In genomic region chr11:76524947-76525346, GRCm38 (mm10) we compare ENCODE assay signal across 9 mouse cellular contexts.
A peak's percentile ranks its signal among the peaks of the same experiment; 100 is the strongest.
DNase-seq lines count a peak whose midpoint lies in the region; ATAC-seq lines count a peak whose summit lies in the region.
"Had no signal": no experiment of that assay in that cellular context is flagged by ENCODE, and none has a peak within 500 bp of the region (broad histone marks: within the 10 kb centered on the region; RNA-seq: fewer than 3 reads in every experiment).

No protein-coding gene starts in this region.

- no peak for ATAC-seq in midbrain, embryonic 13.5 days
- 0 out of 2 replicates have a peak, but pooled peaks have one; percentile 21 for ATAC-seq in embryonic facial prominence, embryonic 11.5 days (replicated peaks; ENCODE audit: insufficient number of reproducible peaks, low FRiP score, low TSS enrichment, low read depth)
- ATAC-seq in hindbrain, embryonic 13.5 days (ENCODE audit: low FRiP score) = no peak
- no peak for ATAC-seq in midbrain, embryonic 11.5 days (ENCODE audit: low FRiP score)

- H3K27ac ChIP-seq in midbrain, embryonic 10.5 days (replicated peaks) = 0 out of 2 replicates have a peak overlapping the region, but pooled peaks have one; percentile 23
- H3K27ac ChIP-seq in midbrain, embryonic 13.5 days = no peak overlapping the region
- no peak overlapping the region for H3K27ac ChIP-seq in embryonic facial prominence, embryonic 11.5 days (replicated peaks; ENCODE audit: low read depth, low read length)
- H3K27ac ChIP-seq in hindbrain, embryonic 13.5 days = peak overlapping the region; percentile 36; the same call in 1 of the 2 replicates
- no peak overlapping the region for H3K27ac ChIP-seq in midbrain, embryonic 11.5 days (ENCODE audit: low read depth, low read length)

- no peaks in the 10 kb centered on the region for H3K9me3 ChIP-seq in midbrain, embryonic 10.5 days (replicated peaks)
- no peaks in the 10 kb centered on the region for H3K9me3 ChIP-seq in midbrain, embryonic 13.5 days
- no peaks in the 10 kb centered on the region for H3K9me3 ChIP-seq in embryonic facial prominence, embryonic 11.5 days (replicated peaks; ENCODE audit: control insufficient read depth, low read length)
- H3K9me3 ChIP-seq in hindbrain, embryonic 13.5 days = no peaks in the 10 kb centered on the region
- H3K9me3 ChIP-seq in midbrain, embryonic 11.5 days (ENCODE audit: control insufficient read depth, low read length) = no peaks in the 10 kb centered on the region
- H3K9me3 ChIP-seq: embryonic facial prominence, embryonic 13.5 days had no signal

- 38% methylated on average over 8 of the region's 8 CpGs for WGBS in midbrain, embryonic 10.5 days
- WGBS in midbrain, embryonic 13.5 days = 24% methylated on average over 8 of the region's 8 CpGs
- WGBS in embryonic facial prominence, embryonic 11.5 days = 21% methylated on average over 8 of the region's 8 CpGs
- WGBS in hindbrain, embryonic 13.5 days = 22% methylated on average over 8 of the region's 8 CpGs
- 30% methylated on average over 8 of the region's 8 CpGs for WGBS in midbrain, embryonic 11.5 days

- no peaks in the 10 kb centered on the region; the same call in 1 of the 2 replicates for H3K36me3 ChIP-seq in midbrain, embryonic 10.5 days
- H3K36me3 ChIP-seq in midbrain, embryonic 13.5 days = peaks cover 6% of the 10 kb centered on the region; the same call in 1 of the 2 replicates
- no peaks in the 10 kb centered on the region for H3K36me3 ChIP-seq in embryonic facial prominence, embryonic 11.5 days (replicated peaks; ENCODE audit: control insufficient read depth, insufficient read depth, low read depth, low read length)
- no peaks in the 10 kb centered on the region for H3K36me3 ChIP-seq in hindbrain, embryonic 13.5 days
- no peaks in the 10 kb centered on the region for H3K36me3 ChIP-seq in midbrain, embryonic 11.5 days (ENCODE audit: control insufficient read depth, insufficient read depth, low read length)
- H3K36me3 ChIP-seq in splenic B cell, adult 2 months (ENCODE audit: control insufficient read depth, insufficient read depth, low read length, poor library complexity, severe bottlenecking) = no peaks in the 10 kb centered on the region
- H3K36me3 ChIP-seq: embryonic facial prominence, embryonic 13.5 days had no signal

- no peak overlapping the region for H3K9ac ChIP-seq in midbrain, embryonic 13.5 days (replicated peaks)
- H3K9ac ChIP-seq in embryonic facial prominence, embryonic 11.5 days (replicated peaks; ENCODE audit: low read length) = no peak overlapping the region
- H3K9ac ChIP-seq in hindbrain, embryonic 13.5 days = 0 out of 2 replicates have a peak overlapping the region, but pooled peaks have one; percentile 26
- no peak overlapping the region for H3K9ac ChIP-seq in midbrain, embryonic 11.5 days (ENCODE audit: low read length)
- H3K9ac ChIP-seq: embryonic facial prominence, embryonic 13.5 days had no signal

- H3K4me1 ChIP-seq in midbrain, embryonic 10.5 days = peaks cover 30% of the 10 kb centered on the region
- H3K4me1 ChIP-seq in midbrain, embryonic 13.5 days (replicated peaks) = peaks cover 25% of the 10 kb centered on the region
- H3K4me1 ChIP-seq in embryonic facial prominence, embryonic 11.5 days (ENCODE audit: control insufficient read depth, insufficient read depth, low read length) = peaks cover 9% of the 10 kb centered on the region
- H3K4me1 ChIP-seq in hindbrain, embryonic 13.5 days (replicated peaks) = peaks cover 41% of the 10 kb centered on the region
- H3K4me1 ChIP-seq in midbrain, embryonic 11.5 days (ENCODE audit: control insufficient read depth, insufficient read depth, low read length) = peaks cover 15% of the 10 kb centered on the region

- no peaks in the 10 kb centered on the region for H3K27me3 ChIP-seq in midbrain, embryonic 10.5 days (ENCODE audit: low read depth, poor library complexity, severe bottlenecking)
- H3K27me3 ChIP-seq in midbrain, embryonic 13.5 days = no peaks in the 10 kb centered on the region
- H3K27me3 ChIP-seq in embryonic facial prominence, embryonic 11.5 days (ENCODE audit: control insufficient read depth, insufficient read depth, low read length) = no peaks in the 10 kb centered on the region
- no peaks in the 10 kb centered on the region for H3K27me3 ChIP-seq in hindbrain, embryonic 13.5 days
- no peaks in the 10 kb centered on the region for H3K27me3 ChIP-seq in midbrain, embryonic 11.5 days (ENCODE audit: control insufficient read depth, insufficient read depth, low read length)
- no peaks in the 10 kb centered on the region for H3K27me3 ChIP-seq in splenic B cell, adult 2 months (ENCODE audit: control insufficient read depth, insufficient read depth, low read length, poor library complexity, severe bottlenecking)
- H3K27me3 ChIP-seq: embryonic facial prominence, embryonic 13.5 days had no signal

- peak; percentile 62 for DNase-seq in midbrain, embryonic 10.5 days (ENCODE audit: low spot score)
- peak; percentile 64 to 74 for DNase-seq in adrenal gland, postnatal 36 days
- DNase-seq in embryonic facial prominence, embryonic 11.5 days (ENCODE audit: low spot score) = peak; percentile 89
- DNase-seq in layer of hippocampus, postnatal 10 days (ENCODE audit: low spot score in 2 of 2) = peak; percentile 61 to 75
- DNase-seq in midbrain, embryonic 11.5 days (ENCODE audit: low spot score, missing footprints) = peak; percentile 91
- DNase-seq in splenic B cell, adult 2 months (ENCODE audit: low read depth, low spot score) = peak; percentile 76

- no peak overlapping the region for H3K4me2 ChIP-seq in midbrain, embryonic 13.5 days (replicated peaks)
- no peak overlapping the region for H3K4me2 ChIP-seq in embryonic facial prominence, embryonic 11.5 days (ENCODE audit: low read depth, low read length)
- H3K4me2 ChIP-seq in hindbrain, embryonic 13.5 days = no peak overlapping the region
- no peak overlapping the region for H3K4me2 ChIP-seq in midbrain, embryonic 11.5 days
- H3K4me2 ChIP-seq: embryonic facial prominence, embryonic 13.5 days had no signal

- no peak overlapping the region for H3K4me3 ChIP-seq in midbrain, embryonic 10.5 days
- no peak overlapping the region for H3K4me3 ChIP-seq in midbrain, embryonic 13.5 days (replicated peaks)
- H3K4me3 ChIP-seq in embryonic facial prominence, embryonic 11.5 days (ENCODE audit: low read depth, low read length) = no peak overlapping the region
- H3K4me3 ChIP-seq in hindbrain, embryonic 13.5 days = no peak overlapping the region
- no peak overlapping the region for H3K4me3 ChIP-seq in midbrain, embryonic 11.5 days (ENCODE audit: low read depth, low read length)
- H3K4me3 ChIP-seq: embryonic facial prominence, embryonic 13.5 days had no signal

Comparison
In these comparisons a context has a peak if more than half of its experiments do, and no peak if none do; other contexts are left out.
1. H3K27ac ChIP-seq: peak in midbrain, embryonic 10.5 days (single experiment) and hindbrain, embryonic 13.5 days (single experiment); none in midbrain, embryonic 13.5 days (single experiment), embryonic facial prominence, embryonic 11.5 days (single experiment) and midbrain, embryonic 11.5 days (single experiment).
2. Peak in every context shown above with its lines, with median percentiles within 50 percentile points of each other: DNase-seq.